Mouse (Mus musculus): ENCODE results near the gene Gm1110. TPM values are rescaled to one million over a fixed set of nuclear protein-coding genes. Genes with fewer than 3 reads are reported as not detected.
"Not testable (repeated sequence)": the region's sequence is repeated elsewhere in the genome, so short reads cannot be mapped to it uniquely, and the experiment has no call there.

The Gm1110 gene
- polyA plus RNA-seq (2014; fragmentation: Nextera tagmentation; extraction: Ambion mirVana) = 0.08 and 0.16 TPM in 2 replicates

DNA sequence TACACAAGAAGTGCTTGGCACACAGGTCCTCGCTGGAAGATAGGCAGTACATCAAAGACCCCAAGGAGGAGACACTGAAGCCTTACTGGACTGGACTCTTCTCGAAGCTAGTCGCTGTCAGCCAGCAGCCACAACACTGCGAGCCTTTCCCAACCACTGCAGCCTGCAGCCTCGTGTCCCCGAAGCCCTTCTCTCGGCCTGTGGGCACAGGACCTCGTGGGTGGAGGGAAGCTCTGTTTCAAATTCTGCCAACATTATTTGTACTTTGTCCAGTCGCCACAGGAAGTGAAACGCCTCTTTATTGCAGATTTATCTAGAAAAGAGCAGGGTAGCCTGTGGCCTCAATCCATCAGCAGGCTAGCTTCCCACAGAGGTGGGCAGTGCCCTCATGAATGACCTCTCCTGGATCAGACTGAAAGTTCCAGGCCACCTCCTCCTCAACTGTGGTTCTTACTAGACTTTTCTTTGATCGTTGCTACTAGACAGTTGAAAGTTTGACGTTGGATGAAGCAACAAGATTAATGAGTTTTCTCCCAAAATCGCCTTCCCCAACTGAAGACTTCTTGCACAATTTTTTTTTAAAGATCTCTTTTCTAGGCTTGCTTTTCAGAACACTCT lies at the start of gene Gm1110:
Gene Gm1110, minus strand, starts transcription at position 203 of the 618 bp plus-strand sequence.
- no peak within 1 kb of the TSS for H3K4me3 ChIP-seq (ENCODE audit: low read depth, low read length)
- H3K27me3 ChIP-seq (ENCODE audit: control insufficient read depth, insufficient read depth, low read length) = no peaks in the 10 kb centered on the region
- no peaks in the 10 kb centered on the region for H3K36me3 ChIP-seq (ENCODE audit: control insufficient read depth, insufficient read depth, low read length)
- H3K4me1 ChIP-seq (ENCODE audit: control insufficient read depth, insufficient read depth, low read length) = no peaks in the 10 kb centered on the region
- WGBS (ENCODE audit: insufficient replicate concordance) = 75% methylated on average over 13 of the region's 13 CpGs
- H3K9me3 ChIP-seq (replicated peaks; ENCODE audit: control insufficient read depth, low read length) = no peaks in the 10 kb centered on the region
- no peak for ATAC-seq (replicated peaks; ENCODE audit: insufficient number of reproducible peaks, low FRiP score, low TSS enrichment)
- no peak within 1 kb of the TSS for H3K9ac ChIP-seq (ENCODE audit: low read depth, low read length)
- H3K4me2 ChIP-seq = no peak within 1 kb of the TSS
- H3K27ac ChIP-seq (ENCODE audit: low read depth, low read length) = no peak within 1 kb of the TSS

GRCm38 (mm10) chr9:26947790-26948189 lies 24.9 kb upstream of the Gm1110 start:
- WGBS (ENCODE audit: insufficient replicate concordance) = 71% methylated on average over 2 of the region's 2 CpGs
- no peak for ATAC-seq (replicated peaks; ENCODE audit: insufficient number of reproducible peaks, low FRiP score, low TSS enrichment)
- Histone ChIP-seq H3K27ac (ENCODE audit: low read depth, low read length) (no peak overlapping the region), H3K9ac (ENCODE audit: low read depth, low read length) (no peak overlapping the region), H3K4me1 (ENCODE audit: control insufficient read depth, insufficient read depth, low read length) (no peaks in the 10 kb centered on the region), H3K4me2 (no peak overlapping the region), H3K4me3 (ENCODE audit: low read depth, low read length) (no peak overlapping the region), H3K27me3 (ENCODE audit: control insufficient read depth, insufficient read depth, low read length) (no peaks in the 10 kb centered on the region), H3K36me3 (ENCODE audit: control insufficient read depth, insufficient read depth, low read length) (no peaks in the 10 kb centered on the region), H3K9me3 (replicated peaks; ENCODE audit: control insufficient read depth, low read length) (no peaks in the 10 kb centered on the region)

- Histone ChIP-seq H3K4me3 (ENCODE audit: low read depth, low read length) (no peak overlapping the region), H3K36me3 (ENCODE audit: control insufficient read depth, insufficient read depth, low read length) (no peaks in the 10 kb centered on the region), H3K4me1 (ENCODE audit: control insufficient read depth, insufficient read depth, low read length) (no peaks in the 10 kb centered on the region), H3K4me2 (no peak overlapping the region), H3K27ac (ENCODE audit: low read depth, low read length) (no peak overlapping the region), H3K9ac (ENCODE audit: low read depth, low read length) (no peak overlapping the region), H3K27me3 (ENCODE audit: control insufficient read depth, insufficient read depth, low read length) (no peaks in the 10 kb centered on the region), H3K9me3 (replicated peaks; ENCODE audit: control insufficient read depth, low read length) (no peaks in the 10 kb centered on the region)
- 83% methylated on average over 3 of the region's 3 CpGs for WGBS (ENCODE audit: insufficient replicate concordance)
- no peak for ATAC-seq (replicated peaks; ENCODE audit: insufficient number of reproducible peaks, low FRiP score, low TSS enrichment)
Observed at GRCm38 (mm10) chr9:26924146-26924545, 1.2 kb upstream of the Gm1110 start.

DNA sequence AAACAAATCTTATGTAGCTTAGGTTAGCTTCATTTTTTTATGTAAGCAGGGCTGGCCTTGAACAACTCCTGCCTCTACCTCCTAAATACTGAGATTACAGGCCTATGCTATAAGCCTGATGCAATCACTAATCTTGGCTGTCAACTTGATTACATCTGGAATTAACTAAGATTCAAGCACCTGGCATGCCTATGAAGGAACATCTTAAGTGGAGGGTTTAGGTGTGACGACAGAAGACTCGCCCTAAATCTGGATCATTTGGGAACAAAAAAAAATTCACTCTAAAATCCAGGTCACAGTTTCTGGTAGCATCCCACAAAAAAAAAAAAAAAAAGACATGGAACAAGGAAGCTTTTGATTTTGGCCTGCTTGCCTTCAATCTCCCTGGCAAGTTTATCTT lies 3.1 kb downstream of the Gm1110 start:
- no peak for ATAC-seq (replicated peaks; ENCODE audit: insufficient number of reproducible peaks, low FRiP score, low TSS enrichment)
- H3K4me1 ChIP-seq (ENCODE audit: control insufficient read depth, insufficient read depth, low read length) = no peaks in the 10 kb centered on the region
- no peaks in the 10 kb centered on the region for H3K36me3 ChIP-seq (ENCODE audit: control insufficient read depth, insufficient read depth, low read length)
- whole genome bisulfite sequencing (ENCODE audit: insufficient replicate concordance) = 77% methylated on average over 2 of the region's 2 CpGs
- no peak overlapping the region for H3K4me3 ChIP-seq (ENCODE audit: low read depth, low read length)
- H3K9me3 ChIP-seq (replicated peaks; ENCODE audit: control insufficient read depth, low read length) = no peaks in the 10 kb centered on the region
- no peak overlapping the region for H3K4me2 ChIP-seq
- no peaks in the 10 kb centered on the region for H3K27me3 ChIP-seq (ENCODE audit: control insufficient read depth, insufficient read depth, low read length)
- H3K9ac ChIP-seq (ENCODE audit: low read depth, low read length) = no peak overlapping the region
- H3K27ac ChIP-seq (ENCODE audit: low read depth, low read length) = no peak overlapping the region

DNA sequence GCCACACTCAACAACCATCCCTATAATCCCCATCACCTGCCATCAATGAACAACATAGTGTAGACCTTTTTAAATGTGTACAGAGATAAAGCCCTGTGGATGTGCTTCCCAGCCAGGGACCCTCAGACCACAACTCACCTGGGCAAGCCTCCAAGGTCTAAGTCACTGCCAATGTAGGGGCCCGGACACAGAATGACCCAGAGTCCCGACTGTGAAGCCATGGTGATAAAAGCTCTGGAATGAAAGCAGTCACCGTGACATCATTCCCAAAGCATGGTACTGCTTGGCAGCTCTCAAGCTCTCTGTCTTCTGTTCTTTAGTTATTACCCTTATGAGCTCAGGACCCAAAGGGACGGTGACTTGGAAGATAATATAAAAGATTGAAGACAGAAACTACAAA lies 9.8 kb downstream of the Gm1110 start:
- Histone ChIP-seq H3K4me1 (ENCODE audit: control insufficient read depth, insufficient read depth, low read length) (no peaks in the 10 kb centered on the region), H3K9ac (ENCODE audit: low read depth, low read length) (no peak overlapping the region), H3K36me3 (ENCODE audit: control insufficient read depth, insufficient read depth, low read length) (no peaks in the 10 kb centered on the region), H3K27me3 (ENCODE audit: control insufficient read depth, insufficient read depth, low read length) (no peaks in the 10 kb centered on the region), H3K27ac (ENCODE audit: low read depth, low read length) (no peak overlapping the region), H3K4me2 (no peak overlapping the region), H3K9me3 (replicated peaks; ENCODE audit: control insufficient read depth, low read length) (no peaks in the 10 kb centered on the region), H3K4me3 (ENCODE audit: low read depth, low read length) (no peak overlapping the region)
- 63% methylated on average over 4 of the region's 4 CpGs for WGBS (ENCODE audit: insufficient replicate concordance)
- no peak for ATAC-seq (replicated peaks; ENCODE audit: insufficient number of reproducible peaks, low FRiP score, low TSS enrichment)

DNA sequence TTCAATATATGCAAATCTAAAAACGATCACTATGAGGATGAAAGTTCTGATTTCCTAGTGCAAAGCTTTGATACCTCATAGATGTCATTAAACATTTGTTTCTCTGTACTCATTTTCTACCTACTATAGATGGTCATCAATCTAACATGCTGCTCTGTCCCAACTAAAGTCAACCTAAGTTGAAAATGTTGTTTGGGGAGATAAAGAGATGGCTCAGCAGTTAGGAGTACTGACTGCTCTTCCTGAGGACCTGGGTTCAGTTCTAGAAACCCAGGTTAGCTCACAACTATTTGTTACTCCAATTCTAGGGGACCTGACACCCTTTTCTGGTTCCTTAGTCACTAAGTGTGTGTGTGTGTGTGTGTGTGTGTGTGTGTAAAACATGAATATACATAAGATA lies 11.7 kb downstream of the Gm1110 start:
- Histone ChIP-seq H3K4me1 (ENCODE audit: control insufficient read depth, insufficient read depth, low read length) (no peaks in the 10 kb centered on the region), H3K4me2 (no peak overlapping the region), H3K36me3 (ENCODE audit: control insufficient read depth, insufficient read depth, low read length) (no peaks in the 10 kb centered on the region), H3K9me3 (replicated peaks; ENCODE audit: control insufficient read depth, low read length) (no peaks in the 10 kb centered on the region), H3K27me3 (ENCODE audit: control insufficient read depth, insufficient read depth, low read length) (no peaks in the 10 kb centered on the region), H3K4me3 (ENCODE audit: low read depth, low read length) (no peak overlapping the region), H3K27ac (ENCODE audit: low read depth, low read length) (no peak overlapping the region), H3K9ac (ENCODE audit: low read depth, low read length) (no peak overlapping the region)
- ATAC-seq (replicated peaks; ENCODE audit: insufficient number of reproducible peaks, low FRiP score, low TSS enrichment) = no peak
- 71% methylated on average over 1 of the region's 1 CpGs for WGBS (ENCODE audit: insufficient replicate concordance)

- not testable (repeated sequence) for H3K27ac ChIP-seq (ENCODE audit: low read depth, low read length)
- 75% methylated on average over 7 of the region's 7 CpGs for WGBS (ENCODE audit: insufficient replicate concordance)
Observed at GRCm38 (mm10) chr9:26869856-26870255, 53.1 kb downstream of the Gm1110 start.

DNA sequence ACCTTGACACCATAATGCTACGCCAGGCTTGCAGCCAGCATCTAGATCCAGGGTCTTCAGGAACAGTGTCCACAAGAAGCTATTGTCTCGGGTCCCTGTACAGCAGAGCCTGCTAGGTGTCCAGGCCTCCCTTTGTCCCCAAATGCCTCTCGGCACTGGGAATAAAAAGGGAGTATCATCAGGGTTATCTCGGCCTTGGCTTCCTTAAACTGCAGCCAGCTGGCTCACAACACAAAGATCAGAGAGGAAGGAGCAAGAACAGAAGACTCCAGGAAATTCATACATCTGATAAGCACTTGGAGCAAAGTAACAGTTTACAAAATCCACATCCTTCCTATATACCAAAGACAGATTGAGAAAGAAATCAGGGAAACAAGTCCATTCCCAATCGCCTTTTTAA lies 62.2 kb downstream of the Gm1110 start, which contains the start of gene Glb1l3:
Gene Glb1l3, minus strand, starts transcription at position 140 of the 400 bp plus-strand sequence.
- Histone ChIP-seq H3K4me1 (ENCODE audit: control insufficient read depth, insufficient read depth, low read length) (no peaks in the 10 kb centered on the region), H3K9me3 (replicated peaks; ENCODE audit: control insufficient read depth, low read length) (no peaks in the 10 kb centered on the region), H3K27me3 (ENCODE audit: control insufficient read depth, insufficient read depth, low read length) (no peaks in the 10 kb centered on the region), H3K36me3 (ENCODE audit: control insufficient read depth, insufficient read depth, low read length) (no peaks in the 10 kb centered on the region), H3K9ac (ENCODE audit: low read depth, low read length) (no peak within 1 kb of the TSS), H3K27ac (ENCODE audit: low read depth, low read length) (no peak within 1 kb of the TSS), H3K4me2 (no peak within 1 kb of the TSS), H3K4me3 (ENCODE audit: low read depth, low read length) (no peak within 1 kb of the TSS)
- ATAC-seq (replicated peaks; ENCODE audit: insufficient number of reproducible peaks, low FRiP score, low TSS enrichment) = no peak
- 60% methylated on average over 5 of the region's 5 CpGs for WGBS (ENCODE audit: insufficient replicate concordance)

More at GRCm38 (mm10) chr9:26869856-26870255, 53.1 kb downstream of the Gm1110 start:
- H3K9me3 ChIP-seq (replicated peaks; ENCODE audit: control insufficient read depth, low read length); ATAC-seq (replicated peaks; ENCODE audit: insufficient number of reproducible peaks, low FRiP score, low TSS enrichment); H3K4me2 ChIP-seq; H3K27me3 ChIP-seq (ENCODE audit: control insufficient read depth, insufficient read depth, low read length); H3K4me3 ChIP-seq (ENCODE audit: low read depth, low read length); H3K9ac ChIP-seq (ENCODE audit: low read depth, low read length); H3K36me3 ChIP-seq (ENCODE audit: control insufficient read depth, insufficient read depth, low read length); H3K4me1 ChIP-seq (ENCODE audit: control insufficient read depth, insufficient read depth, low read length): not testable (repeated sequence)

GRCm38 (mm10) chr9:26831089-26831488 lies 91.8 kb downstream of the Gm1110 start:
- Histone ChIP-seq H3K4me1 (ENCODE audit: control insufficient read depth, insufficient read depth, low read length) (no peaks in the 10 kb centered on the region), H3K36me3 (ENCODE audit: control insufficient read depth, insufficient read depth, low read length) (no peaks in the 10 kb centered on the region), H3K9ac (ENCODE audit: low read depth, low read length) (no peak overlapping the region), H3K4me2 (no peak overlapping the region), H3K9me3 (replicated peaks; ENCODE audit: control insufficient read depth, low read length) (no peaks in the 10 kb centered on the region), H3K27ac (ENCODE audit: low read depth, low read length) (no peak overlapping the region), H3K27me3 (ENCODE audit: control insufficient read depth, insufficient read depth, low read length) (no peaks in the 10 kb centered on the region), H3K4me3 (ENCODE audit: low read depth, low read length) (no peak overlapping the region)
- WGBS (ENCODE audit: insufficient replicate concordance) = 63% methylated on average over 3 of the region's 3 CpGs
- no peak for ATAC-seq (replicated peaks; ENCODE audit: insufficient number of reproducible peaks, low FRiP score, low TSS enrichment)
